Mouse (Mus musculus) lung, postnatal 14 days (tissue): Measurements from ENCODE around the gene AU022252.
A peak's percentile ranks its signal among the peaks of the same experiment; 100 is the strongest.
"Not testable (repeated sequence)": the region's sequence is repeated elsewhere in the genome, so short reads cannot be mapped to it uniquely, and the experiment has no call there.

Experiments used
- DNase-seq: peaks from one replicate; pipeline ENCODE4 v3.0.0; 2021

Gene AU022252

GRCm38 (mm10) chr4:119232410-119233255 is at the start of gene AU022252, which contains the start of gene P3h1:
AU022252 (minus strand) TSS chr4:119232712.
P3h1 (plus strand) TSS chr4:119232915.
- DNase-seq, result peak; percentile 100

GRCm38 (mm10) chr4:119278784-119279183 is 46.3 kb upstream of the AU022252 start:
- DNase-seq, result not testable (repeated sequence)

- no peak for DNase-seq
Measured at GRCm38 (mm10) chr4:119275726-119276125, 43.2 kb upstream of the AU022252 start.

- DNase-seq, result peak; percentile 18
Measured at GRCm38 (mm10) chr4:119275226-119275625, 42.7 kb upstream of the AU022252 start.

GRCm38 (mm10) chr4:119274627-119275026 is 42.1 kb upstream of the AU022252 start:
- peak; percentile 69 for DNase-seq

- DNase-seq, result no peak
Measured at GRCm38 (mm10) chr4:119266606-119267005, 34.1 kb upstream of the AU022252 start.

- DNase-seq, result no peak
Measured at GRCm38 (mm10) chr4:119263459-119263858, 30.9 kb upstream of the AU022252 start.

GRCm38 (mm10) chr4:119262483-119262882 is 30.0 kb upstream of the AU022252 start:
- no peak for DNase-seq

GRCm38 (mm10) chr4:119261087-119261713 is 28.7 kb upstream of the AU022252 start:
- no peak for DNase-seq

GRCm38 (mm10) chr4:119259344-119260254 is 27.1 kb upstream of the AU022252 start:
- no peak for DNase-seq

GRCm38 (mm10) chr4:119257083-119257482 is 24.6 kb upstream of the AU022252 start:
- no peak for DNase-seq

GRCm38 (mm10) chr4:119255351-119255750 is 22.8 kb upstream of the AU022252 start, which contains the start of gene Cldn19:
Cldn19 (plus strand) TSS chr4:119255414.
- DNase-seq, result no peak

GRCm38 (mm10) chr4:119254012-119254618 is 21.6 kb upstream of the AU022252 start:
- no peak for DNase-seq

- DNase-seq, result no peak
Measured at GRCm38 (mm10) chr4:119252025-119252808, 19.7 kb upstream of the AU022252 start.

- DNase-seq, result peak; percentile 46
Measured at GRCm38 (mm10) chr4:119248407-119248965, 16.0 kb upstream of the AU022252 start.

GRCm38 (mm10) chr4:119247462-119248235 is 15.1 kb upstream of the AU022252 start:
- peak; percentile 90 for DNase-seq

GRCm38 (mm10) chr4:119246688-119247225 is 14.2 kb upstream of the AU022252 start:
- no peak for DNase-seq

GRCm38 (mm10) chr4:119245961-119246360 is 13.4 kb upstream of the AU022252 start:
- no peak for DNase-seq

GRCm38 (mm10) chr4:119245556-119245955 is 13.0 kb upstream of the AU022252 start:
- DNase-seq, result peak; percentile 33
